Mouse (Mus musculus) mature B cell (primary cell): Measurements from ENCODE around the gene 0610009B22Rik.
"Not testable (repeated sequence)": the region's sequence is repeated elsewhere in the genome, so short reads cannot be mapped to it uniquely, and the experiment has no call there.

Experiments used
- in situ Hi-C: fragments of 300-500 bp; cut with MboI; formaldehyde crosslinking; loops from 2 replicates; pipeline ENCODE4 v1.14.3; 2019

0610009B22Rik gene

GRCm38 (mm10) chr11:51688330-51689328 lies at the start of gene 0610009B22Rik:
TSS of gene 0610009B22Rik (minus strand) at chr11:51688874.
- in situ Hi-C loops, result no loop called here

GRCm38 (mm10) chr11:51734218-51734617 lies 45.5 kb upstream of the 0610009B22Rik start:
- in situ Hi-C loops, result not testable (repeated sequence)

GRCm38 (mm10) chr11:51732883-51733282 lies 44.2 kb upstream of the 0610009B22Rik start:
- in situ Hi-C loops, result no loop called here

- in situ Hi-C loops, result no loop called here
Observed at GRCm38 (mm10) chr11:51721066-51721465, 32.4 kb upstream of the 0610009B22Rik start.

DNA sequence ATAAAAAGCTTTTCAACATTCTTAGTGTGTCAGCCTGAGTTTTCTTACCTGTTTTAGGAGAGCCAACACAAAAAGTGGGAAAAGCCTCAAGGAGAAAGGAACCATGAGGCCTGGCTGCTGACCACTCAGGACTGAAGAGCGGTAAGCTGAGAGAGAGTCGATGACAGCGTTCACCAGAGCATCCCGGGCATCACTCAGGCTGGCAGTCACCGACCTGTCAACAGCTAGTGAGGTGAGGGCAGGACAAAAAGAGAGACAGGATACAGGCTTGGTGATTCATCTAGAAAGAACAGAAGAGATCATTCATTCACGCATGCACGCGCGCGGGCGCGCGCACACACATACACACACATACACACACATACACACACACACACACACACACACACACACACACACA lies 18.4 kb upstream of the 0610009B22Rik start:
- in situ Hi-C loops, result no loop called here

DNA sequence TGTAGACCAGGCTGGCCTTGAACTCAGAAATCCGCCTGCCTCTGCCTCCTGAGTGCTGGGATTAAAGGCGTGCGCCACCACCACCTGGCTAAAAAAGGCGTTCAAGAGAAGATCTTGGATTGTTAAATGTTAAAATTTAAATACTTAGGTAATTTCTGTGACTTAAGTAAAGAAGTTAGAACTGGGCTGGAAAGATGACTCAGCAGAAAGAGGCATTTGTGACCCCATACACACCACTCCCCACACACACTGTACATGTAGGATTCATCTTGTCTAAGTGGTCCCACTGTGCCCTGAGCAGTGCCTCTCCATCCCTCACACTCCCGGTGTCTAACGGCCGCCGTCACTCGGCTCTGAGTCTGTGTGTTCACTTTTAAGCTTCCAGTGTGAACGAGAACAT lies 17.8 kb upstream of the 0610009B22Rik start:
- in situ Hi-C loops, result no loop called here

- in situ Hi-C loops, result no loop called here
Observed at GRCm38 (mm10) chr11:51703379-51703998, 14.8 kb upstream of the 0610009B22Rik start.

GRCm38 (mm10) chr11:51702831-51703230 lies 14.2 kb upstream of the 0610009B22Rik start:
- in situ Hi-C loops, result no loop called here

- in situ Hi-C loops, result no loop called here
Observed at GRCm38 (mm10) chr11:51694984-51695383, 6.3 kb upstream of the 0610009B22Rik start.

- in situ Hi-C loops, result not testable (repeated sequence)
Observed at GRCm38 (mm10) chr11:51690597-51690996, 1.9 kb upstream of the 0610009B22Rik start.

- in situ Hi-C loops, result no loop called here
Observed at GRCm38 (mm10) chr11:51689343-51689742, 669 bp upstream of the 0610009B22Rik start.

GRCm38 (mm10) chr11:51681976-51682374 lies 6.7 kb downstream of the 0610009B22Rik start:
- in situ Hi-C loops, result loop anchor here (5.0 kb wide), 1 partner anchor 65 kb away; the partner anchor contains the start of gene Nhp2

GRCm38 (mm10) chr11:51681324-51681975 lies 7.2 kb downstream of the 0610009B22Rik start:
- in situ Hi-C loops, result loop anchor here (5.0 kb wide), 1 partner anchor 64 kb away; the partner anchor contains the start of gene Nhp2

DNA sequence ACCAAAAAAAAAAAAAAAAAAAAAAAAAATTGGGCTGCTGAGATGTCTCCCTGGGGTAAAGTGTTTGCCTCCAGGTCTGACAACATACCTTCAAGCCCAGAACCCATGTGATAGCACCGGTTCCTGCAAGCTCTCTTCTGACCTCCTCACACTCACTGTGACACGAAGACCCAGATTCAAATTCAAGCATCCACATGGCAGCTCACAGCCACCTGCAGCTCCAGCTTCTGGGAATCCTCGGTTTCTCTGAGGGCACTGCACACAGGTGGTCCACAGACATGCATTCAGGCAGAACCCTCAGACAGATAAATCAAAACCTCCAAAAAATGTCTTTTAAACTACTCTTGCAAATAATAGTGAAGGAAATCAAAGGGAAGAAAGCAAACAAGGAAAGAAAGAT lies 9.2 kb downstream of the 0610009B22Rik start:
- in situ Hi-C loops, result no loop called here

- in situ Hi-C loops, result no loop called here
Observed at GRCm38 (mm10) chr11:51677737-51678418, 10.8 kb downstream of the 0610009B22Rik start.

GRCm38 (mm10) chr11:51675386-51675785 lies 13.3 kb downstream of the 0610009B22Rik start:
- in situ Hi-C loops, result no loop called here

DNA sequence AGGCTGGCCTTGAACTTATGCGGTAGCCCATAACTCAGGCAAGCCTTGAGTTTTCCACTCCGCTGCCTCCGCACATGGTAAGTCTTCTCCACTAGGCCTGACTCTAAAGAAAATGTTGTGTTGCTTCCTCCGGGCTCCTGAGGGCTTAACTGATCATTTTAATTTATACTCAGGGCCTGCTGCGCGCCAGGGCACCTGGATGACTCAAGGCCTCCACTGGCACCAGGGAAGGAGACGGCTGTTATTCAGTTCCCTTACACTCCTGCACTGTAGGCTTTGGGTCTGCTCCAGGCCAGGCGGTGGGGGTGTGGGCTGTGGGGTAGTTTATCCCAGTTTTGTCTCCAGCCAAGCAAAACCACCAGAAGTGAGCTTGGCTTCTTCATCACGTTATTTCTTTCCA lies 15.4 kb downstream of the 0610009B22Rik start:
- in situ Hi-C loops, result no loop called here

DNA sequence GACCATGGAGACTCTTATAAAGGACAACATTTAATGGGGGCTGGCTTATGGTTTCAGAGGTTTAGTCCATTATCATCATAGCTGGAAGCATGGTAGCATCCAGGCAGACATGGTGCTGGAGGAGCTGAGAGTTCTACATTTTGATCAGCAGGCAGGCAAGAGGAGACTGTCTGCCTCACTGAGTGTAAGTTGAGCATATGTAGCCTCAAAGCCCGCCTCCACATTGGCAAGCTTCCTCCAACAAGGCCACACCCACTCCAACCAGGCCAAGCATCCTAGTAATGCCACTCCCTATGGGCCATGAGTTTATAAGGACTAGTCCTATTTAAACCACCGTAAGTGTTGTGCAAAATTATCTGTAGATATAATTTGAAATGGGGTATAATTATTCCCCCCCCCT lies 17.3 kb downstream of the 0610009B22Rik start:
- in situ Hi-C loops, result no loop called here

GRCm38 (mm10) chr11:51670846-51671245 lies 17.8 kb downstream of the 0610009B22Rik start:
- in situ Hi-C loops, result no loop called here

DNA sequence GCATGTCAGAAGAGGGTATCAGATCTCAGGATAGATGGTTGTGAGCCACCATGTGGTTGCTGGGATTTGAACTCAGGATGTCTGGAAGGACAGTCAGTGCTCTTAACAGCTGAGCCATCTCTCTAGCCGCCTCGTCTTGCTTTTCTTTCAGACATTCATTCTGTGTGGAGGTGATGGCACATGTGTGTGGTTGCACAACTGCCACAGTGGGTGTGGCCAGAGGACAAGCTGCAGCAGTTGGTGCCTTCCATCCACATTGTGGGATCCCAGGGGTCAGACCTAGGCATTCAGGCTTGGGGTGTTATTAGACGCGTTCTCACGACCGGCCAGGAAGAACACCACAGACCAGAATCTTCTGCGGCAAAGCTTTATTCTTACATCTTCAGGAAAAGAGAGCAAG lies 23.9 kb downstream of the 0610009B22Rik start:
- in situ Hi-C loops, result not testable (repeated sequence)

DNA sequence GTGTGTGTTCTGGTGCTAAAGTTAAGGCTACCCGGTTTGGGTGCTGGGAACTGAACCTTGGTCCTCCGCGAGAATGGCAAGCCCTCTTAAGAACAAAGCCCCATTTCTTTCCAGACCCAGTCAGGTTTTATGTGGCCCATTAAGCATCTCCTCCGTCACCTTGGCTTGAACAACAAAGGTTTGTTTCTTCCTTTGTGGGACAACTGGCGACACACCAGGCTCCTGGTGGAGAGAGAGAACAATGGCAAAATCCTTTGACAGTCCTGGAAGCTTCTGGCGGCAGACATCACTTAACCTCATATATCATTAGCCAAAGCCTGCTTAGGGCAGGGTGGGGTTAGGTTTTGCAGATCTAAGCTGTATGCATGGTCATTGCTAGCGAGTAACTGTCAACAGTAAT lies 26.0 kb downstream of the 0610009B22Rik start:
- in situ Hi-C loops, result no loop called here
